In genomic region chr11:115359726-115360125, GRCm38 (mm10) we compare ENCODE assay signal across 9 mouse cellular contexts. TPM values are rescaled to one million over a fixed set of nuclear protein-coding genes. Genes with fewer than 3 reads are reported as not detected.
DNase-seq lines count a peak whose midpoint lies in the region; ATAC-seq lines count a peak whose summit lies in the region.
"Had no signal": no experiment of that assay in that cellular context is flagged by ENCODE, and none has a peak within 500 bp of the region (broad histone marks: within the 10 kb centered on the region; RNA-seq: fewer than 3 reads in every experiment).

No protein-coding gene starts in this region.

- peaks cover 27% of the 10 kb centered on the region; the same call in 1 of the 2 replicates for H3K27me3 ChIP-seq in lung, embryonic 15.5 days

- ATAC-seq in lung, embryonic 15.5 days (ENCODE audit: borderline replicate concordance, extremely low read depth, low FRiP score, low TSS enrichment): no peak

- 0 out of 2 replicates have a peak overlapping the region, but pooled peaks have one; percentile 1 for H3K9ac ChIP-seq in lung, embryonic 15.5 days

- no peak overlapping the region for H3K4me3 ChIP-seq in lung, embryonic 15.5 days
- H3K4me3 ChIP-seq: megakaryocyte, embryonic 14.5 days had no signal

- peaks cover 24% of the 10 kb centered on the region for H3K4me1 ChIP-seq in lung, embryonic 15.5 days

- DNase-seq in cerebellum, postnatal 10 days: peak; percentile 25 to 28
- no peak for DNase-seq in cerebellum, adult 9-10 months
- no peak for DNase-seq in lung, adult 18-20 months
- peak; percentile 35 for DNase-seq in lung, postnatal 36 days
- DNase-seq in thymus, postnatal 14 days: peak; percentile 70
- DNase-seq in cerebellum, adult 11 months: no peak
- DNase-seq in spleen, postnatal 14 days (ENCODE audit: low spot score in 2 of 2): no peak

- H3K27ac ChIP-seq in lung, embryonic 15.5 days: peak overlapping the region; percentile 75

- 70% methylated on average over 6 of the region's 6 CpGs for WGBS in lung, embryonic 15.5 days

- H3K36me3 ChIP-seq in lung, embryonic 15.5 days: no peaks in the 10 kb centered on the region

- no peak overlapping the region; the same call in 1 of the 2 replicates for H3K4me2 ChIP-seq in lung, embryonic 15.5 days

- no peaks in the 10 kb centered on the region for H3K9me3 ChIP-seq in lung, embryonic 15.5 days
- H3K9me3 ChIP-seq: megakaryocyte, embryonic 14.5 days had no signal

RNA-seq across cellular contexts. Expression of gene Hid1, which starts 7.8 kb away (rescaled TPM):
- polyA plus RNA-seq in lung, embryonic 15.5 days (2015; fragmentation: Nextera tagmentation; extraction: Ambion mirVana): 13.9 and 15.8 TPM in 2 replicates

RNA-seq across cellular contexts. Expression of gene Cdr2l, which starts 22.0 kb away (rescaled TPM):
- polyA plus RNA-seq in lung, embryonic 15.5 days (2015; fragmentation: Nextera tagmentation; extraction: Ambion mirVana): 13.7 and 15.3 TPM in 2 replicates

RNA-seq across cellular contexts. Expression of gene Otop3, which starts 25.2 kb away (rescaled TPM):
- polyA plus RNA-seq in lung, embryonic 15.5 days (2015; fragmentation: Nextera tagmentation; extraction: Ambion mirVana): not detected in 2 replicates

RNA-seq across cellular contexts. Expression of gene Ush1g, which starts 37.9 kb away (rescaled TPM):
- polyA plus RNA-seq in lung, embryonic 15.5 days (2015; fragmentation: Nextera tagmentation; extraction: Ambion mirVana): not detected in 2 replicates

RNA-seq across cellular contexts. Expression of gene Mrpl58, which starts 43.8 kb away (rescaled TPM):
- polyA plus RNA-seq in lung, embryonic 15.5 days (2015; fragmentation: Nextera tagmentation; extraction: Ambion mirVana): 204 and 222 TPM in 2 replicates

Comparison
In these comparisons a context has a peak if more than half of its experiments do, and no peak if none do; other contexts are left out.
1. DNase-seq: peak in cerebellum, postnatal 10 days (2 of 2), lung, postnatal 36 days (single experiment) and thymus, postnatal 14 days (single experiment); none in cerebellum, adult 9-10 months (single experiment), lung, adult 18-20 months (0 of 2), cerebellum, adult 11 months (single experiment) and spleen, postnatal 14 days (0 of 2).